26 mouse cellular contexts compared by ENCODE assay signal in the genomic region with DNA sequence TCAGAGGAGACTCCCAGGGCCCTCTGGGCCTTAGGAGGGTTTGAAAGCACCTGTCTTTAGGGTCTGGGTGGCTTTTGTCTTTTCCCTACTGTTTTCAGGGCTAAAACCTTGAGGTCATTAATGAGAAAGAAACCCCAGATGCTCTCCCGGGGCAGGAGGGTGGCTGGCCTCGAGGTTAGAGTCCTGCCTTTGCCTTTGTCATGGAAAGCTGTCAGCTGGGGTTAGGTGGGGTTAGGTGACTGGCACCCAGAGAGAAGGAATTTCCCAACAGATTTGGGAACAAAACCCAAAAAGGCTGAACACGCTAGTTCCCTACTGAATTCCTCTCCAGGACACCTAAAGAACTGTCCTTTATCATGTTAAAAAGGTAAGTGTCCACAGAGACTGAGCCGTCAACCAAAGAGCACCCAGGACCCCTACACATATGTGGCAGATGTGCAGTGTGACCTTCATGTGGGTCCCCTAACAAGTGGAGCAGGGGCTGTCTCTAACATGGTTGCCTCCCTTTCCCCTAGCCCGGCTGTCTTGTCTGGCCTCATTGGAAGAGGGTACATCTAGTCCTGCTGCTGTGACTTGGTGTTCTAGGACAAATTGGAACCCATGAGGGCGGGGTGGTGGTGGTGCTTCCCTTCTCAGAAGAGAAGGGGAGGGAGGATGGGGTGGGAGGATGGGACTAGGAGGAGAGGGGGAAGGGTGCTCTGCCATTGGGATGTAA. TPM values are rescaled to one million over a fixed set of nuclear protein-coding genes. Genes with fewer than 3 reads are reported as not detected.
"Had no signal": no experiment of that assay in that cellular context is flagged by ENCODE, and none has a peak within 500 bp of the region (broad histone marks: within the 10 kb centered on the region; RNA-seq: fewer than 3 reads in every experiment).

No protein-coding gene starts in this region.

- H3K9me3 ChIP-seq: liver, embryonic 15.5 days; midbrain, embryonic 10.5 days; midbrain, embryonic 12.5 days; neural tube, embryonic 13.5 days; neural tube, embryonic 15.5 days; stomach, embryonic 15.5 days had no signal

- H3K27ac ChIP-seq: liver, embryonic 15.5 days; midbrain, embryonic 10.5 days; midbrain, embryonic 12.5 days; neural tube, embryonic 13.5 days; neural tube, embryonic 15.5 days; stomach, embryonic 15.5 days; stomach, postnatal 0 days had no signal

- H3K9ac ChIP-seq: liver, embryonic 15.5 days; liver, postnatal 0 days; lung, embryonic 14.5 days; midbrain, embryonic 12.5 days; neural tube, embryonic 13.5 days; neural tube, embryonic 15.5 days; stomach, embryonic 15.5 days had no signal

- H3K4me3 ChIP-seq: liver, embryonic 15.5 days; midbrain, embryonic 10.5 days; midbrain, embryonic 12.5 days; myocyte; neural tube, embryonic 13.5 days; neural tube, embryonic 15.5 days; stomach, embryonic 15.5 days had no signal

- H3K4me1 ChIP-seq: liver, embryonic 15.5 days had no signal

- H3K36me3 ChIP-seq: liver, embryonic 15.5 days; midbrain, embryonic 10.5 days; midbrain, embryonic 12.5 days; neural tube, embryonic 13.5 days; neural tube, embryonic 15.5 days; stomach, embryonic 15.5 days had no signal

- DNase-seq: liver, postnatal 0 days; lung, embryonic 14.5 days; lung, postnatal 10 days; lung, postnatal 4 days; midbrain, embryonic 14.5 days; right cerebral cortex, postnatal 25 days; right cerebral cortex, postnatal 4 days; spleen, adult 18-20 months; thymus, adult 18-20 months; thymus, postnatal 14 days; thymus, postnatal 36 days had no signal

RNA-seq across cellular contexts. Expression of a gene that starts 7.9 kb away (rescaled TPM):
- total RNA-seq: megakaryocyte, adult 5-6 weeks; megakaryocyte-erythroid progenitor cell, adult 5-6 weeks had no signal
- polyA plus RNA-seq: liver, embryonic 15.5 days; liver, postnatal 0 days; lung, embryonic 14.5 days; lung, embryonic 16.5 days; midbrain, embryonic 12.5 days; midbrain, embryonic 14.5 days; midbrain, embryonic 16.5 days; myocyte; neural tube, embryonic 11.5 days; neural tube, embryonic 13.5 days; neural tube, embryonic 15.5 days; small intestine, adult 2 months; stomach, embryonic 15.5 days; stomach, postnatal 0 days; thymus, postnatal 0 days had no signal

RNA-seq across cellular contexts. Expression of a gene that starts 45.5 kb away (rescaled TPM):
- total RNA-seq: megakaryocyte, adult 5-6 weeks; megakaryocyte-erythroid progenitor cell, adult 5-6 weeks had no signal
- polyA plus RNA-seq: liver, embryonic 15.5 days; liver, postnatal 0 days; lung, embryonic 14.5 days; lung, embryonic 16.5 days; midbrain, embryonic 10.5 days; midbrain, embryonic 12.5 days; midbrain, embryonic 14.5 days; midbrain, embryonic 16.5 days; myocyte; neural tube, embryonic 11.5 days; neural tube, embryonic 13.5 days; neural tube, embryonic 15.5 days; small intestine, adult 2 months; stomach, embryonic 15.5 days; stomach, postnatal 0 days; thymus, postnatal 0 days had no signal
